Mouse (Mus musculus): Measurements from ENCODE around the gene Gipr.
A peak's percentile ranks its signal among the peaks of the same experiment; 100 is the strongest.

Gene Gipr

DNA sequence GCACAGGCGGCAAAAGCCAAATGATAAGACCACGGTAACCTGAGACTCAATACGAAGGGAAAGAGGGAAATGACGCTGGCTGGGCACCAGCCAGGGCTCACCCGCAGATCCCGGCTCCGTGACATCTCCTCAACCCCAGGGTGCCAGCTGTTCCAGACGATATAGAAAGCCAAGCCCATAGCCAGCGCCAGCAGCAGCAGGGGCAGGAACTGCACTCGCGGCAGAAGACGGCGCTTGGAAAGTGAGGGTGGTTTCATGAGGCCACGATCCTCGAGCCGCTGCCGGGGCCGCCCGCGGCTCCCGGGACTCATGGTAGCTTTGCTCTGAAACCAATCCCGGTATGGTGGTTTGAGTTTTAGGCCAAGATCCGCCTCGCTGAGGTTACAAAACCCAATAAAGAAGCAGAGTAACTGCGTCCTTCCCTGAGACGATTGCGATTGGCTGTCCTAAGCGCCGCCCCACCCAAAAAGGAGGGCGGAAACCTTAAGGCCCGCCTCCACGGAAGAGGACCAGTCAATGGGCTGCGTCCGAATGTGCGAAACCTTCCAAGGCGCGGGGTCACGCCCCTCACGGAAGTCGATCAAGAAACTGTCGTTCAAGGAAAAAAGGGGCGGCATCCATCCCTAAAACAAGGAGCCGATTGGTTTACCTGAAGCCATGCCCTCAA lies 16.9 kb downstream of the Gipr start, which contains the start of gene Qpctl:
Gene Qpctl, minus strand, starts transcription at position 417 of the 667 bp plus-strand sequence.
- peak; percentile 99 to 100 for DNase-seq (ENCODE audit: low spot score in 2 of 2)

GRCm38 (mm10) chr7:19148180-19148874 lies 17.6 kb downstream of the Gipr start:
- DNase-seq (ENCODE audit: low spot score in 2 of 2) = no peak

DNA sequence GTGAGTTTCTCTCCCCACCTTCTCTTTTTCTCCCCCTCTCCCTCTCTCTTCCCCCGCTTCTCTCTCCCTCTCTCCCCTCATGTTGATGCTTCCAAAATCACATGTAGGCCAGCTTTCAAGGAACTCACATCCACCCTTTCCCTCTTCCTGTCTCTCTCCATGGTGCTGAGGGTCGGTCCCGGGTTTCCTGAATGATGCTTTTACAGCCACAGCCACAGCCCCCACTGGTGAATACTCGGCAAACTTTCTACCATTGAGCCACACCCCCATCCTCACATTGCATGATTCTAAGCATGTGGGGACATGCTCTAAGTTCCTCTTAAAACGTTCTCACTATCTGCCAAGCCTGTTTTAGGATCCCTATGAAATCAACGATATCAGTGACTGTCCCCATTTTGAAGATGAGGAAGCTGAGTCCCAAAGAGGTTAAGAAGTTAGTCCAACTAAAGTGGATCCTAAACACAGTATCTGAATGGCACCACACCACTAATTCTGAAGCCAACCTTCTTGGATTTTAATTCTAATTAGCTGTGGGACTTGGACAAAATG lies 18.4 kb downstream of the Gipr start:
- no peak for DNase-seq (ENCODE audit: low spot score in 2 of 2)

DNA sequence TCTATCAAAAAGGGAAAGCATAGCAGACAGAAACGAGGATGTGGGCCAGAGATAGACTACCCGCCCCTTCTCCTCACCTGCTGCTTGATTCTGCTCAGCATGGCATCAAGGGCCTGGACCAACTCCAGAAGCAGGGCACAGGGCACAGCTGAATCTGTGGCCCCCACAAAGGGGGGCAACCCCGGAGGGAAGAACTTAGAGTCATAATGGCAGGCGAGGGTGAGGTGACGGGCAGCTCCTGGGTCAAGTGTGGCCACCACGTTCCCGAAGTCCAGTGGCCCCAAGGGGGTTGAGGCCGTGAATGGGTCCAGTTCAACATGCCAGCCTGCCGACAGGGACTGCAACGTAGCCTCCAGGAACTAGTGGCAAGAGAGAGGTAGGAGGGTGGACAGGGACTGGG lies 19.1 kb downstream of the Gipr start:
- DNase-seq (ENCODE audit: low spot score in 2 of 2) = no peak

DNA sequence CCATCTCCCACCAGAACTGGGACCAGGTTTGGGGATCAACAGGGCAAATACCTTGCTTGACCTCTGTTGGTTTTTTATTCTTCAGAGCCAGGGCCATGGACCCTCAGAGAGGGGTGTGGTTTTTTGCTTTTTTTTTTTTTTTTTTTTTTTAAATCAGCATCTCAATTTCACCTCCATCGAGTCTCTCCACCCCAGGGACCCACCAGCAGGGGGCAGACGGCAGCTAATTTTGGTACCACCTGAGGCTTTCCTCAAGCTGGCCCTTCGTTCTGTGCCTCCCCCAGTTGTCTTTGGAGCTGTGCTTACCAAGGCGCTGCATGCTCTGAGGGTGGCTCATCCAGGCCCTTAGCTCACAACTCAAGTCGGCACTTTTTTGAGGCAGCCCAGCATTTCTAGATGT lies 28.5 kb downstream of the Gipr start:
- peak; percentile 61 to 74 for DNase-seq (ENCODE audit: low spot score in 2 of 2)

- peak; percentile 42 to 59 for DNase-seq (ENCODE audit: low spot score in 2 of 2)
Measured at GRCm38 (mm10) chr7:19136673-19137334, 29.1 kb downstream of the Gipr start.

DNA sequence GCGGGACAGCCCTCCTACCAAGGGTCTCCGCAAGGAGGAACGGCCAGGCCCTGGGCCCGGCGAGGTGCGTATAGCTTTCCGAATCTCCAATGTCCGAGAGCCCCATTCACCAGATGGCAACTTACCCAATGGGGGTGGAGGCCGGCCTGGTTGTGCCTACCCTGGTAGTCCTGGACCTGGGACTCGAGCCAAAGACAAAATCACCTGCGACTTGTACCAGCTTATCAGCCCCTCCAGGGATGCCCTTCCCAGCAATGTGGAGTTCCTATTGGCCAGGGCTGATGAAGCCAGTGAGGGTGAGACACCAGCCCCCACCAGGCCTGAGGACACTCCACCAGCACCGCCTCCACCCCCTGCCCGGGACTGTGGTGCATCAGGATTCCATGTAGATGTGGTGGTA lies 29.8 kb downstream of the Gipr start:
- DNase-seq (ENCODE audit: low spot score in 2 of 2) = peak in 1 of 2 experiments; percentile 44

GRCm38 (mm10) chr7:19131324-19131848 lies 34.5 kb downstream of the Gipr start:
- DNase-seq (ENCODE audit: low spot score in 2 of 2) = peak; percentile 98 to 99

GRCm38 (mm10) chr7:19130657-19131056 lies 35.3 kb downstream of the Gipr start:
- DNase-seq (ENCODE audit: low spot score in 2 of 2) = no peak

GRCm38 (mm10) chr7:19129396-19129795 lies 36.5 kb downstream of the Gipr start:
- no peak for DNase-seq (ENCODE audit: low spot score in 2 of 2)

- no peak for DNase-seq (ENCODE audit: low spot score in 2 of 2)
Measured at GRCm38 (mm10) chr7:19127744-19128143, 38.2 kb downstream of the Gipr start.

- DNase-seq (ENCODE audit: low spot score in 2 of 2) = no peak
Measured at GRCm38 (mm10) chr7:19124713-19125112, 41.2 kb downstream of the Gipr start.

DNA sequence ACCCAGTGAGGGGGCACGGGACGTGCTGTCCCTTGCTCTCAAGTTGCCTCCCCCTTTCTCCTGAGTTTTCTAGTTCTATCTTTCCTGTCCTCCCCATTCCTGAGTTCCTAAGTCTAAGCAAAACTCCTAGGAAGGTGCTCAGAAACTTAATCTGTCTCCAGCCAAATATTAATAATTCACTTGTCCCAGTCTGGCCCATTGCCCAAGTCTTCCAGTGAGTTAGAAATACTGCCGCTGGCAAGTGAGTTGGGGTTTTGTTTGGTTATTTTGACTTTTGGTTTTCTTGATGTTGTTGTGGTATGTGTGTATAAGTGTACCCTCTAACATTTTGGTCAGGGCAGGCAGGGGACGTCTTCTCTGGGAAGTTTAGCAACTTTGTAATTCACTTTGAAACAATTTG lies 44.2 kb downstream of the Gipr start:
- no peak for DNase-seq (ENCODE audit: low spot score in 2 of 2)

DNA sequence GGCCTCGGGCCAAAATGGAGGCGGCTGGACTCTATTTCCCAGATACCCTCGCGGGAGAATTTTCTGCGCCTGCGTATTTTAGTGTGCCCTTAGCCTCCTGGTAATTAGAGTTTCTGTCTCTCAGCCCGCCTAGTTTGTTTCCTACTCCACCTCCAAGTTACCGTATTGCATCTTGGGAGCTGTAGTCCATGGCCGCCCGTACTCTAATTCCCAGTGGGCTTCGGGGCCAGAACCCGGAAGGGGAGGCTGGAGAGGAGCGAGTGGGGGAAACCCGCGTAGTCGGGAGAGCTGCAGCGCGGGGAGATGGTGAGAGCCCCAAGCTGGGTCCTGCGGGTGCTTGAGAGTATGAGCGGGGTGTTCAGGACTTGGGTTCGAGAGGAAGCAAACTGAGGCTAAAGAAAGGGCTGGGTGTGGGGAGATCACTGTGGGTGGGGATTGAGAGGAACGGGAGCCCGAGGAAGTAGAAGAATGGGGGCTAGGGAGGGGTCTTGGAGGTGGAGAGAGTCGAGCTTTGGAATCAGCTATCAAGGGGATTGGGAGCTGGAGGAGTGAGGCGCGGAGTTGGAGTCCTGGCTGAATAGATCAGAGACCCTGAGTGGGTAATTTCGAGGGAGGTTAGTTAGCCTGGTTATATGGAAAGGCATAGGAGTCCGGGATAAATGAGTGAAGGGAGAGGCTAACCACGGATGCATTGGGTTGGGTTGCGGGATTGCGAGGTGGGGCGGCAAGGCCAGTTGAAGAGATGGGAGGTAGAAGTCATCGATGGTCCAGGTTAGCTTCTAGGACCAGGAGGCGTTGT lies 46.1 kb downstream of the Gipr start, which contains the start of gene Fbxo46:
Gene Fbxo46, plus strand, starts transcription at position 229 of the 799 bp plus-strand sequence.
- DNase-seq (ENCODE audit: low spot score in 2 of 2) = peak; percentile 95 to 97

DNA sequence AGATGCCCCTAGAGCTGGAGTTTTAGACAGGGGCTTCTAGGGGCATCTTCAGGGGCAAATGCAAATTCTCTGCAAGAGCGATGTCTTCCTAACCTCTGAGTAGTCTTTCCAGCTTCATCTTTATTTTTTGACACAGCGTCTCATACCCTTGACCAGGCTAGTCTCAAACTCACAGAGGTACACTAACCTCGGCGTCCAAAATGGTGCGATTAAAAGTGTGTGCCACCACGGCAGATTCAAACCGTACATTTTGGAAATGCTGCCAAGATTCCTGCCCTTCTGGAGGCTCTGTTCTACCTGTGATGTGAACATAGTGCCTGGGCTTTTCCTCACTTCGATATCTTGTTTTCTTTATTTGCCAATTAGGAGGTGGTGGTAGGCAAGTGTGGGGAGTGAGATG lies 46.8 kb downstream of the Gipr start:
- peak in 1 of 2 experiments; percentile 55 for DNase-seq (ENCODE audit: low spot score in 2 of 2)

DNA sequence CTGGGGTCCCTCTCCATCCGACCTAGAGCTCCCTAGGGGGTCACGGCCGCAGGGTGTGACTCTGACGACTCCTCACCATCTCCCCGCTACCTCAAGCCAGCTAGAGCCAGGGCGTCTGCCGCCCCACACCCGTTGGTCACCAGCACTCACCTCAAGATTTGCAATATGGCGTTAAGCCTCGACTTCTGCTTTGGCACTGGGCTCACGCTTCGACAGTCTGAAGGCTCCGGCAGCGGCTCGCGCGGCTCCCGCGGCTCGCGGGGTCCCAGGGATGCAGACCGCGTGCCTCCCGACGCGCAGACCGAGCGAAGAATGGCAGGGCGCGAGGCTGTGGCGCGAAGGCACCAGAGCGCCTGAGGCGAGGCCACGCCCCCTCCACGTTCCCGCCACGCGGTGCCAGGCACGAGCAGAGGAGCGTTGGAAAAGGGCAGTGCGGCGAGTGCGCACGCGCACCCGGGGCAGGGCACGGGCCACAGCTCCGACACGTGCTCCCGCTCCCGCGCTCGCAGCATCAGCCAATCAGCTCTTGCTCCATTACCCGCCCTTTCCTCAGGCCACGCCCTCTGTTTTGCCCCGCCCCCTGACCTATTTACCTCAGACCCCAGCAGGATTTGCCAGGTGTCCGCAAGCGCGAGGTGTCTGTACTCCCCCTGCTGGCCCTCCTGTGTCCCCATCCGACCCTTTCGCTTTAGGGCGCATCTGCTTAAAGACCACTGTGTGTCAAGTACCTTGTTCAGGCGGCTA lies 47.7 kb downstream of the Gipr start, which contains the start of gene Gm4969:
Gene Gm4969, minus strand, starts transcription at position 341 of the 744 bp plus-strand sequence.
- peak; percentile 87 to 88 for DNase-seq (ENCODE audit: low spot score in 2 of 2)

DNA sequence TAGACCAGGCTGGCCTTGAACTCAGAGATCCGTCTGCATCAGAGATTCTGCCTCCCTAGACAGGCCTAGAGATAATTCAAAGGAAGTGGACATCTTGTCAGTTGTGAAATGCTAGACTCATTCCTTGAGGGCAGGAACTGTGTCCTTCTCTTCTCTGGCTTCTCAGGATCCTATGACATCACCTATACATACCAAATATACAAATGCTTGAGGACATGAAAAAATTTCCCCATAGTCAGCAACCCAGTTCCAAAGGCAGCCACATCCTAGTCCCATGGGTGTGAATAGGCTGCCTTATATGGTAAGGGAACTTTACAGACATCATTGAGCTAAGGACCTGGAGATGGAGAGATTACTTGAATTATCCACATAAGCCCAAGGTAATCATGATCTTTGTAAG lies 56.4 kb downstream of the Gipr start:
- no peak for DNase-seq (ENCODE audit: low spot score in 2 of 2)

DNA sequence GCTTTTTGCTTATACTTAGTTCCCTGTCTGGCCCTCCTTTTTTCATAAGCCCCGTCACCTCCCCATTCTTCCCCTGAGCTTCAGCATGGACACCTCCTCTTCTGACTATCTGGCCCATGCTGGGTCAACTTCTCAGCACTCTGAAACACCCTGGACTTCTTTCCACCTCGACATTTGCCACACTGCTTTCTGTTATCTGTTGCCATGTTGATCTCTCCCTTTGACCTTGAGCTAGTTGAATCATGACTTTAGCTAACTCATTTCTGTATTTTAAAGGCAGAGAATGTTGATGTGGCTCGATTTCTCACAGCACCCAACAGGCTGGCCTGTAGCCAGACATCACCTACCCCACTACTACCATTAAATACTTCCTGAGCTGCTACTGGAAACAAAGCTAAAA lies 58.5 kb downstream of the Gipr start:
- no peak for DNase-seq (ENCODE audit: low spot score in 2 of 2)

Measured in right cerebral cortex, postnatal 10 days (tissue).